Mouse (Mus musculus) midbrain, embryonic 10.5 days (tissue): Measurements from ENCODE around the gene Sulf2. TPM values are rescaled to one million over a fixed set of nuclear protein-coding genes. Genes with fewer than 3 reads are reported as not detected.
A peak's percentile ranks its signal among the peaks of the same experiment; 100 is the strongest.

Experiments
- DNase-seq: peaks from one replicate; pipeline ENCODE4 v3.0.0-alpha.2; 2017; ENCODE audit warnings: low spot score
- H3K27ac ChIP-seq: fragments of 300-500 bp; sonication (generic); replicated peaks from 2 replicates; pipeline ENCODE4 v1.5.1; 2016; ENCODE audit warnings: mild to moderate bottlenecking
- H3K27me3 ChIP-seq: fragments of 300-500 bp; sonication (generic); 2 replicates; pipeline ENCODE4 v1.6.1; 2016; ENCODE audit warnings: low read depth, mild to moderate bottlenecking; ENCODE audit not compliant: poor library complexity, severe bottlenecking
- H3K36me3 ChIP-seq: fragments of 300-500 bp; sonication (generic); 2 replicates; pipeline ENCODE4 v1.6.1; 2016; ENCODE audit warnings: mild to moderate bottlenecking, moderate library complexity
- H3K4me1 ChIP-seq: fragments of 300-500 bp; sonication (generic); 2 replicates; pipeline ENCODE4 v1.6.1; 2016
- H3K4me3 ChIP-seq: fragments of 300-500 bp; sonication (generic); 2 replicates; pipeline ENCODE4 v1.5.1; 2016; ENCODE audit warnings: mild to moderate bottlenecking, moderate library complexity
- H3K9me3 ChIP-seq: fragments of 300-500 bp; sonication (generic); replicated peaks from 2 replicates; pipeline ENCODE4 v1.6.1; 2016; ENCODE audit warnings: mild to moderate bottlenecking
- WGBS: fragments of 180-500 bp; shearing (Covaris S2); methylation state at CpG from one replicate; pipeline ENCODE4 v1.1.7; 2016; 5-methylcytosine and 5-hydroxymethylcytosine counted together
- polyA plus RNA-seq: library from polyadenylated mRNA; unstranded; fragments of >200 nt; fragmentation: Nextera tagmentation; extraction: Ambion mirVana; gene quantifications from 2 replicates; pipeline ENCODE4 v1.2.1, GENCODE M21; 2016

Gene Sulf2
- polyA plus RNA-seq, 1 experiment from 2014 or later, result 62.5 TPM

GRCm38 (mm10) chr2:166142561-166143112 is 12.8 kb downstream of the Sulf2 start:
- Histone ChIP-seq H3K4me1 (peaks cover 57% of the 10 kb centered on the region), H3K9me3 (no peaks in the 10 kb centered on the region), H3K36me3 (peaks cover 29% of the 10 kb centered on the region), H3K27ac (peak overlapping the region; percentile 34; the same call in 1 of the 2 replicates), H3K4me3 (no peak overlapping the region), H3K27me3 (no peaks in the 10 kb centered on the region)
- WGBS, result 88% methylated on average over 19 of the region's 19 CpGs
- no peak for DNase-seq

GRCm38 (mm10) chr2:166141910-166142309 is 13.6 kb downstream of the Sulf2 start:
- 80% methylated on average over 1 of the region's 1 CpGs for WGBS
- DNase-seq, result no peak
- peaks cover 50% of the 10 kb centered on the region for H3K4me1 ChIP-seq
- 0 out of 2 replicates have a peak overlapping the region, but pooled peaks have one; percentile 17 for H3K27ac ChIP-seq
- H3K36me3 ChIP-seq, result peaks cover 29% of the 10 kb centered on the region
- no peaks in the 10 kb centered on the region for H3K27me3 ChIP-seq
- no peak overlapping the region for H3K4me3 ChIP-seq
- no peaks in the 10 kb centered on the region for H3K9me3 ChIP-seq

- H3K27me3 ChIP-seq, result no peaks in the 10 kb centered on the region
- no peak overlapping the region for H3K27ac ChIP-seq
- H3K9me3 ChIP-seq, result no peaks in the 10 kb centered on the region
- peaks cover 52% of the 10 kb centered on the region for H3K4me1 ChIP-seq
- 91% methylated on average over 6 of the region's 6 CpGs for WGBS
- DNase-seq, result no peak
- H3K4me3 ChIP-seq, result no peak overlapping the region
- peaks cover 29% of the 10 kb centered on the region for H3K36me3 ChIP-seq
Measured at GRCm38 (mm10) chr2:166141039-166141438, 14.4 kb downstream of the Sulf2 start.

- Histone ChIP-seq H3K27me3 (no peaks in the 10 kb centered on the region), H3K27ac (no peak overlapping the region), H3K4me1 (peaks cover 52% of the 10 kb centered on the region), H3K36me3 (peaks cover 29% of the 10 kb centered on the region), H3K4me3 (no peak overlapping the region), H3K9me3 (no peaks in the 10 kb centered on the region)
- 94% methylated on average over 9 of the region's 9 CpGs for WGBS
- DNase-seq, result no peak
Measured at GRCm38 (mm10) chr2:166140427-166140826, 15.0 kb downstream of the Sulf2 start.

- no peaks in the 10 kb centered on the region for H3K27me3 ChIP-seq
- no peak for DNase-seq
- peaks cover 25% of the 10 kb centered on the region for H3K36me3 ChIP-seq
- H3K4me1 ChIP-seq, result peaks cover 37% of the 10 kb centered on the region
- H3K4me3 ChIP-seq, result no peak overlapping the region
- 0 out of 2 replicates have a peak overlapping the region, but pooled peaks have one; percentile 9 for H3K27ac ChIP-seq
- 73% methylated on average over 1 of the region's 1 CpGs for WGBS
- H3K9me3 ChIP-seq, result no peaks in the 10 kb centered on the region
Measured at GRCm38 (mm10) chr2:166138308-166138707, 17.2 kb downstream of the Sulf2 start.

GRCm38 (mm10) chr2:166137467-166137866 is 18.0 kb downstream of the Sulf2 start:
- Histone ChIP-seq H3K4me3 (no peak overlapping the region), H3K27me3 (no peaks in the 10 kb centered on the region), H3K4me1 (peaks cover 29% of the 10 kb centered on the region), H3K27ac (no peak overlapping the region), H3K36me3 (peaks cover 24% of the 10 kb centered on the region), H3K9me3 (no peaks in the 10 kb centered on the region)
- whole genome bisulfite sequencing, result 87% methylated on average over 4 of the region's 4 CpGs
- no peak for DNase-seq

- H3K4me1 ChIP-seq, result peaks cover 21% of the 10 kb centered on the region
- 58% methylated on average over 16 of the region's 16 CpGs for WGBS
- no peak for DNase-seq
- no peak overlapping the region for H3K4me3 ChIP-seq
- H3K36me3 ChIP-seq, result peaks cover 37% of the 10 kb centered on the region
- no peaks in the 10 kb centered on the region for H3K9me3 ChIP-seq
- no peaks in the 10 kb centered on the region for H3K27me3 ChIP-seq
- no peak overlapping the region for H3K27ac ChIP-seq
Measured at GRCm38 (mm10) chr2:166135711-166136485, 19.6 kb downstream of the Sulf2 start.

- Histone ChIP-seq H3K4me3 (no peak overlapping the region), H3K36me3 (peaks cover 66% of the 10 kb centered on the region), H3K27me3 (no peaks in the 10 kb centered on the region), H3K27ac (no peak overlapping the region), H3K4me1 (peaks cover 14% of the 10 kb centered on the region), H3K9me3 (no peaks in the 10 kb centered on the region)
- DNase-seq, result no peak
- WGBS, result 94% methylated on average over 4 of the region's 4 CpGs
Measured at GRCm38 (mm10) chr2:166128756-166129155, 26.7 kb downstream of the Sulf2 start.

GRCm38 (mm10) chr2:166128032-166128431 is 27.4 kb downstream of the Sulf2 start:
- Histone ChIP-seq H3K4me3 (no peak overlapping the region), H3K9me3 (no peaks in the 10 kb centered on the region), H3K4me1 (peaks cover 14% of the 10 kb centered on the region), H3K36me3 (peaks cover 74% of the 10 kb centered on the region), H3K27ac (no peak overlapping the region), H3K27me3 (no peaks in the 10 kb centered on the region)
- no peak for DNase-seq
- WGBS, result 93% methylated on average over 15 of the region's 15 CpGs

GRCm38 (mm10) chr2:166126343-166126742 is 29.1 kb downstream of the Sulf2 start:
- 92% methylated on average over 11 of the region's 11 CpGs for WGBS
- Histone ChIP-seq H3K4me3 (no peak overlapping the region), H3K27me3 (no peaks in the 10 kb centered on the region), H3K4me1 (peaks cover 14% of the 10 kb centered on the region), H3K36me3 (peaks cover 76% of the 10 kb centered on the region), H3K9me3 (no peaks in the 10 kb centered on the region), H3K27ac (0 out of 2 replicates have a peak overlapping the region, but pooled peaks have one; percentile 20)
- no peak for DNase-seq

GRCm38 (mm10) chr2:166125492-166126252 is 29.8 kb downstream of the Sulf2 start:
- no peaks in the 10 kb centered on the region for H3K27me3 ChIP-seq
- H3K4me1 ChIP-seq, result peaks cover 14% of the 10 kb centered on the region
- H3K4me3 ChIP-seq, result no peak overlapping the region
- DNase-seq, result no peak
- 71% methylated on average over 13 of the region's 13 CpGs for WGBS
- no peaks in the 10 kb centered on the region for H3K9me3 ChIP-seq
- peaks cover 71% of the 10 kb centered on the region for H3K36me3 ChIP-seq
- H3K27ac ChIP-seq, result 0 out of 2 replicates have a peak overlapping the region, but pooled peaks have one; percentile 9

- Histone ChIP-seq H3K27me3 (no peaks in the 10 kb centered on the region), H3K9me3 (no peaks in the 10 kb centered on the region), H3K4me3 (no peak overlapping the region), H3K4me1 (peaks cover 14% of the 10 kb centered on the region), H3K36me3 (peaks cover 67% of the 10 kb centered on the region), H3K27ac (0 out of 2 replicates have a peak overlapping the region, but pooled peaks have one; percentile 9)
- DNase-seq, result no peak
- 76% methylated on average over 1 of the region's 2 CpGs for WGBS
Measured at GRCm38 (mm10) chr2:166125033-166125432, 30.4 kb downstream of the Sulf2 start.
